Mouse (Mus musculus) thymus, adult 2 months (tissue): Measurements from ENCODE around the gene Slc9a9.

Experiments
- CTCF ChIP-seq: fragments of 200-500 bp; IDR thresholded peaks from 2 replicates; pipeline ENCODE4 v1.5.1; 2012; ENCODE audit warnings: mild to moderate bottlenecking, control low read depth, low read length, moderate library complexity, borderline replicate concordance; ENCODE audit not compliant: control insufficient read depth, poor library complexity, insufficient read depth; ENCODE audit errors: extremely low read depth
- POLR2A ChIP-seq: fragments of 200-500 bp; IDR thresholded peaks from 2 replicates; pipeline ENCODE4 v1.6.1; 2012; ENCODE audit warnings: mild to moderate bottlenecking, low read length, control low read depth, moderate library complexity; ENCODE audit not compliant: control insufficient read depth, poor library complexity, insufficient read depth; ENCODE audit errors: extremely low read depth

- TF ChIP-seq POLR2A (no peak), CTCF (no peak)
Measured at GRCm38 (mm10) chr9:94840972-94841371, 171.3 kb downstream of the Slc9a9 start.
